Mouse (Mus musculus): ENCODE results near the gene Tpgs1. TPM values are rescaled to one million over a fixed set of nuclear protein-coding genes. Genes with fewer than 3 reads are reported as not detected.

Gene Tpgs1
- polyA plus RNA-seq (2015; fragmentation: Nextera tagmentation; extraction: Ambion mirVana), result 61.7 and 65.9 TPM in 2 replicates

DNA sequence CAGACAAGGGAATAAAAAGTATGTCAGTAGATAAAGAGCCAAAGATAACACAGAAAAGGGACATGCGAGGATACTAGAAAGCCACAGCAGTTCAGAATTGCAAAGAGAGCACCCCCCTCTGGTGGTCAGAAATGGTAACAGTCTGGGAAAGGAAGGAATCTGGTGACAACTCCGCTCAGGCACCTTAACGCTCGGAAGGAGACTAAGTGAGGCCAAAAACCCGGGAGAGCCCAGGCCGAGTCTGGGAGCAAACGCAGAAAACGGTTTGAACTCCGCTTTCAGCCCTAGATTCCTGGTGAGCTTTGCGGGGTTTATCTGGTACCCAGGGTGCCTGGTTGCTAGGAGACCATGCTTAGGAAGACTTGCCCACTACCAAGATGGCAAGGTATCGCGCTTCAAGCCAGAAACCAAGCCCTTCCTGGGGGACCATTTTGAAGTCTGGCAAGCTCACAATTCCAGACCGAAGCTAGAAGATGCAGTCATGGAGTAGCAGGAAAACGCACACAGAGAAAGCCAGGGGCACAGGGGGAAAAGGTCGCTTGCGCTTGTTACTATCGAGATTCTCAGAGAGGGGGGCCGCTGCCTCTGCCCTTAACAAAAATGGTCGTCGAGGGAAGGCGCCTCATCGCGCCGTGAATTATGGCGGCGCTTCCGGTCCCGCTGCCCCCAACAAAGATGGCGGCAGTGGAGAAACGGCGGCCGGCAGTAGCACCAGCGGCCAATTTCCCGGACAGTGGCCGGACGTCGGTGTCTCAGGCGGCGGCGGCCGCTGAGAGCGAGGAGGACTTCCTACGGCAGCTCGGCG is at the start of gene Tpgs1:
Tpgs1 (plus strand) TSS at position 599 of the 805 bp plus-strand sequence.
- H3K4me3 ChIP-seq, result peak within 1 kb of the TSS; percentile 80
- no peaks in the 10 kb centered on the region for H3K9me3 ChIP-seq
- under 1% methylated on average over 45 of the region's 45 CpGs for whole genome bisulfite sequencing

DNA sequence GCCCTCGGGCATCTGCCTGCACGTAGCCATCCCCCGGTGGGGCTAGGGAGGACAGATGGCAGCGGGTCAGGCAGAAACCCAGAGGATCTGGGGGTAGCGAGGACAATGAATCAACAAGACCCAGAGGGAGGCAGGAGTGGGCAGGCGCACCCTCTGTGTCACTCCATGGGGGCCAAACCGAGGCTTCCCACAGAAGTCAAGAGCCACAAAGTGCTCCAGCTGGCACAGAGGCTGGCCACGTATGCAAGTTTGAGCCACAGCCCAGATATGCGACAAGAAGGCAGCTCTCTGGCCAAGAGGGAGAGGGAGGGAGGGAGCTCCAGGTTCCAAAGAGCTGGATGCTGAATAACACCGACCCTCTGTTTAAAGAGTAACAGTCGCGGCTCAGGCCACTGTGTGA is 45.2 kb upstream of the Tpgs1 start:
- Histone ChIP-seq H3K27me3 (no peaks in the 10 kb centered on the region), H3K4me1 (no peaks in the 10 kb centered on the region), H3K9me3 (no peaks in the 10 kb centered on the region), H3K4me2 (no peak overlapping the region), H3K9ac (no peak overlapping the region), H3K4me3 (no peak overlapping the region), H3K36me3 (no peaks in the 10 kb centered on the region), H3K27ac (no peak overlapping the region)
- no peak for ATAC-seq (ENCODE audit: borderline replicate concordance, extremely low read depth, low FRiP score, low TSS enrichment)
- WGBS, result 67% methylated on average over 12 of the region's 12 CpGs

More for the DNA sequence above, at the start of gene Tpgs1:
- ATAC-seq (ENCODE audit: borderline replicate concordance, extremely low read depth, low FRiP score, low TSS enrichment), result peak; percentile 78
- 0 out of 2 replicates have a peak, but pooled peaks cover 6% of the 10 kb centered on the region for H3K36me3 ChIP-seq
- H3K27ac ChIP-seq, result peak within 1 kb of the TSS; percentile 91
- peak within 1 kb of the TSS; percentile 65 for H3K9ac ChIP-seq
- H3K4me1 ChIP-seq, result peaks cover 12% of the 10 kb centered on the region
- peak within 1 kb of the TSS; percentile 91 for H3K4me2 ChIP-seq
- H3K27me3 ChIP-seq, result no peaks in the 10 kb centered on the region; the same call in 1 of the 2 replicates

DNA sequence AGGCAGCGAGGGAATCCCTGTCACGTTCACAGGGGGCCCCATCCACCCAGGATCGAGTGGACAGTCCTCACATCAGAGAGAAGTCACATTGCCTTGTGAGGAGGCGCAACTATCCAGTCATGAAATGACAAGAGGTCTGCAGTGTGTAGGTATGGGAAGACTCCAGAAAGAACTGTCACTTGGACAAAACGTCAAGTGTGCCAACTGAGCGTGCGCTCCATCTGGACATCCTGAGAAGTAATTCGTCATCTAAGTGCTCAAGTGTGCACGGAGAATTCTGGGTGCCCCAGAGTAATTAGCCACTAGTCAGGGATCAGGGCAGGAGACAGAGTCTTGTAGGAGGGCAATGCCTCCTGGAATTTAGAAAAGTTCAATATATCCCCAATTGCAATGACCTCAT is 43.8 kb upstream of the Tpgs1 start:
- Histone ChIP-seq H3K4me1 (no peaks in the 10 kb centered on the region), H3K9me3 (no peaks in the 10 kb centered on the region), H3K4me3 (no peak overlapping the region), H3K9ac (no peak overlapping the region), H3K27ac (no peak overlapping the region), H3K36me3 (no peaks in the 10 kb centered on the region), H3K4me2 (no peak overlapping the region), H3K27me3 (no peaks in the 10 kb centered on the region)
- WGBS, result 66% methylated on average over 9 of the region's 9 CpGs
- ATAC-seq (ENCODE audit: borderline replicate concordance, extremely low read depth, low FRiP score, low TSS enrichment), result no peak

DNA sequence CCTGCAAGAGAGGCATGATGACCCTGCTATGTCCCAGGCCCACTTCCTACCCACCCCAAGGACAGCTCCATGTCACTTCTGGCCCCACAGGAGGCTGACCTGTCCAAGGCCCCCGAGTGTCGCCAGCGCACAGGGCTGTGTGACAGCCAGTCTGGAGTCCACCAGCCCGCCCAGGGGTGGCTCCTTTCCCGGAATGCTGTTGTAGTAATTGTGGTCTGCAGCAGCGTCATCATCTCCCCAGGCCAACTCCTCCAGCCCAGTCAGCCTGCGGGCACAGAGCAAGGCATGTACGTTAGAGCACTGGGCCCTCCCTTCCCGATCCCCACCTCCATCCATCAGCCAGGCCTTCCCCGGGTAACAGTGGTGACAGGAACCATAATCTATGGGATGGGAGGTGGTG is 43.0 kb upstream of the Tpgs1 start:
- Histone ChIP-seq H3K9me3 (no peaks in the 10 kb centered on the region), H3K9ac (no peak overlapping the region), H3K4me3 (no peak overlapping the region), H3K36me3 (no peaks in the 10 kb centered on the region), H3K27ac (no peak overlapping the region), H3K4me2 (no peak overlapping the region), H3K27me3 (no peaks in the 10 kb centered on the region), H3K4me1 (no peaks in the 10 kb centered on the region)
- ATAC-seq (ENCODE audit: borderline replicate concordance, extremely low read depth, low FRiP score, low TSS enrichment), result no peak
- 81% methylated on average over 10 of the region's 10 CpGs for WGBS

DNA sequence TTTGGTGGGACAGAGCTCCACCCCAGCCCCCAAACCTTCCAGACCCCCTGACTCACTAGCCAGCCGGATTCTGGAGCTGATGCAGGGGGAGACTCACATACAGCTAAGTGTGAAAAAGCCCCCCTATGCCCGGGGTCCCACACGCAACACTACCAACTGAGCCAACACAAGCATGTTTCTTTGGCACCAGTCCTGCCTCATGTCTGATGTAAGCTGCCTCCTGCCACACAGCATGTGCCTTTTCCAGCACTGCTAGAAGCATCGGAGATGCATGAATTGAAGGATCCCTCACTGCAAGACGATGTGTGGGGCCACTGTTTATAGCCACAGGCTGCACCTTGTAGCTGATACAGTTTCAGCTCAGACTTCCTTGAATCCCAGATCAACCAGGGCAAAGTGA is 40.8 kb upstream of the Tpgs1 start:
- no peak overlapping the region for H3K27ac ChIP-seq
- whole genome bisulfite sequencing, result 77% methylated on average over 5 of the region's 5 CpGs
- ATAC-seq (ENCODE audit: borderline replicate concordance, extremely low read depth, low FRiP score, low TSS enrichment), result no peak

DNA sequence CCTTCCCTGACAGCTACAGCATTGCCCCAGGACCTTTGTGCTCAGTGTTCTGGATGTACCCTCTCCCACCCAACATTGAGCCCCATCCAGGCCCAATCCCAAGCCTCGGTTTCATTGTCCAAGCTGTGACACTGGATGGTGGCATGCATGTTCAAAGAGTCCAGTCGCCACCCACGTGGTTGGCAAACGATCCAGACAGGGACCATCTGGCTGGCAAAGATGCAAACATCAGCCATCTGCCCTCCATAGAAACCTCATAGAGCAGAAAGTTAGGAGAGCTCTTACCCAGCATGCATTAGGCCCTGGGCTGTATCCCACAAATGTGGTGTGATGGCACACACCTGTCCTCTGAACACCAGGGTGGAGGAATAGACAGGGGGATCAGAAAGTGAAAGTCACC is 37.7 kb upstream of the Tpgs1 start:
- no peak overlapping the region for H3K4me3 ChIP-seq
- WGBS, result 69% methylated on average over 4 of the region's 4 CpGs
- ATAC-seq (ENCODE audit: borderline replicate concordance, extremely low read depth, low FRiP score, low TSS enrichment), result no peak
- no peaks in the 10 kb centered on the region for H3K9me3 ChIP-seq
- H3K9ac ChIP-seq, result no peak overlapping the region
- no peak overlapping the region for H3K27ac ChIP-seq
- H3K27me3 ChIP-seq, result peaks cover 5% of the 10 kb centered on the region
- no peak overlapping the region for H3K4me2 ChIP-seq
- 0 out of 2 replicates have a peak, but pooled peaks cover 1% of the 10 kb centered on the region for H3K4me1 ChIP-seq
- H3K36me3 ChIP-seq, result no peaks in the 10 kb centered on the region

More for the DNA sequence above, 40.8 kb upstream of the Tpgs1 start:
- no peaks in the 10 kb centered on the region for H3K36me3 ChIP-seq
- no peaks in the 10 kb centered on the region for H3K4me1 ChIP-seq
- no peaks in the 10 kb centered on the region for H3K27me3 ChIP-seq
- H3K4me3 ChIP-seq, result no peak overlapping the region
- H3K9me3 ChIP-seq, result no peaks in the 10 kb centered on the region
- H3K9ac ChIP-seq, result no peak overlapping the region
- H3K4me2 ChIP-seq, result no peak overlapping the region

DNA sequence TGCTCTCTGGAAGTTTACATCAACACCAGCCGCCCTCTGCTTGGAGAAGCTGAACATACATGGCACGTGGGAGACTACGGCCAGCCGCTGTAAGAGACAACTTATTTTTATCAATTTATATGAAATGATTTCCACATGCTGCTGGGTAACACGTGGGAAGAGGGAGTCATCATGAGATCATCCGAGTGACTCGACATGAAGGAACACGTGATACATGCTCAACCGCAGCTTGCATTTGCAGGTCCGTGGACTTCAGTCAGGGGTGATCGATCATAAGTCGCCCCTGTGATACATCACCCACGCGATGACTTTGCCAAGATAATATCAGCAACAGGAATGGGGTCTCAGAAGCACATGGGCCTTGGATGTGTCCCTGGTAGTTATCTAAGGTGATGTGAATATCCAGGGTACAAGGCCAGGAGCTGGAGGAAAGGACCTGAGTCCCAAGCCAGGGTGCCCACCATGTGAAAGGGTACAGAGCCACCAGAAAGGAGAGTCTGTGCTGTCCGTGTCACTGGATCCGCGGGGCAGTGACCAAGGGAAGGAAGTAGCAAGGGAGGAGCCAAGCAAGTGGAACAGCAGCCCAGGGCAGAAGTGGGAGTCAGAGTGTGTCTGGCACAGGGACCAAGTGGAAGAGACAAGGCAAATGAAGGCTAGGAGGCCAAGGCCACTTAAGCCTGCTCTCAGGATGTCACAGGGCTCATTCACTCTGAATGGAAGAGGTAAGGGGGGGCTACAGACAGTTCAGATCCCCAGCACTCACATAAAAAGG is 36.0 kb upstream of the Tpgs1 start:
- H3K9me3 ChIP-seq, result no peaks in the 10 kb centered on the region
- H3K27me3 ChIP-seq, result peaks cover 23% of the 10 kb centered on the region
- H3K4me3 ChIP-seq, result no peak overlapping the region
- H3K4me2 ChIP-seq, result no peak overlapping the region
- H3K9ac ChIP-seq, result no peak overlapping the region
- WGBS, result 72% methylated on average over 17 of the region's 17 CpGs
- H3K27ac ChIP-seq, result no peak overlapping the region
- no peak for ATAC-seq (ENCODE audit: borderline replicate concordance, extremely low read depth, low FRiP score, low TSS enrichment)
- peaks cover 16% of the 10 kb centered on the region for H3K4me1 ChIP-seq
- H3K36me3 ChIP-seq, result no peaks in the 10 kb centered on the region

DNA sequence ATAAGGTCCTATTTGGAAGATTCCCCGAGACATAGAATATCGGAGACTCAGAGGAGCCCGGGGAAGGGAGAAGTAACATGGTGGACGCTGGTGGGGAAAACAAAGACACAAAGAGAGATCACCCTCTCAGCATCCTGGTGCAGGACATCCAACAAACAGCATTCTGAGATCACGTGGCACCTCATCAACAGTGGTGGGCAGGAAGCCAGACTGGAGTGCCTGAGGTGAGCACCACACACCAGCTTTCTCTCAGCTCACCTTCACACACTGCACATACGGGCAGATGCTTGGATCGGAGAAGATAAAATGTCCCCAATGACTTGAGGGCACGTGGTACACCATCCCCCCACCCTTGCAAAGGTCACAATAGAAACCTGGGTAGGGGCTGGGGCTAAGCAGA is 32.9 kb upstream of the Tpgs1 start:
- Histone ChIP-seq H3K4me3 (no peak overlapping the region), H3K9me3 (no peaks in the 10 kb centered on the region), H3K4me1 (peaks cover 27% of the 10 kb centered on the region), H3K36me3 (no peaks in the 10 kb centered on the region), H3K9ac (no peak overlapping the region), H3K27me3 (peaks cover 46% of the 10 kb centered on the region), H3K4me2 (peak overlapping the region; percentile 98; the same call in 1 of the 2 replicates), H3K27ac (no peak overlapping the region)
- WGBS, result 74% methylated on average over 8 of the region's 8 CpGs
- no peak; the same call in 1 of the 2 replicates for ATAC-seq (ENCODE audit: borderline replicate concordance, extremely low read depth, low FRiP score, low TSS enrichment)

DNA sequence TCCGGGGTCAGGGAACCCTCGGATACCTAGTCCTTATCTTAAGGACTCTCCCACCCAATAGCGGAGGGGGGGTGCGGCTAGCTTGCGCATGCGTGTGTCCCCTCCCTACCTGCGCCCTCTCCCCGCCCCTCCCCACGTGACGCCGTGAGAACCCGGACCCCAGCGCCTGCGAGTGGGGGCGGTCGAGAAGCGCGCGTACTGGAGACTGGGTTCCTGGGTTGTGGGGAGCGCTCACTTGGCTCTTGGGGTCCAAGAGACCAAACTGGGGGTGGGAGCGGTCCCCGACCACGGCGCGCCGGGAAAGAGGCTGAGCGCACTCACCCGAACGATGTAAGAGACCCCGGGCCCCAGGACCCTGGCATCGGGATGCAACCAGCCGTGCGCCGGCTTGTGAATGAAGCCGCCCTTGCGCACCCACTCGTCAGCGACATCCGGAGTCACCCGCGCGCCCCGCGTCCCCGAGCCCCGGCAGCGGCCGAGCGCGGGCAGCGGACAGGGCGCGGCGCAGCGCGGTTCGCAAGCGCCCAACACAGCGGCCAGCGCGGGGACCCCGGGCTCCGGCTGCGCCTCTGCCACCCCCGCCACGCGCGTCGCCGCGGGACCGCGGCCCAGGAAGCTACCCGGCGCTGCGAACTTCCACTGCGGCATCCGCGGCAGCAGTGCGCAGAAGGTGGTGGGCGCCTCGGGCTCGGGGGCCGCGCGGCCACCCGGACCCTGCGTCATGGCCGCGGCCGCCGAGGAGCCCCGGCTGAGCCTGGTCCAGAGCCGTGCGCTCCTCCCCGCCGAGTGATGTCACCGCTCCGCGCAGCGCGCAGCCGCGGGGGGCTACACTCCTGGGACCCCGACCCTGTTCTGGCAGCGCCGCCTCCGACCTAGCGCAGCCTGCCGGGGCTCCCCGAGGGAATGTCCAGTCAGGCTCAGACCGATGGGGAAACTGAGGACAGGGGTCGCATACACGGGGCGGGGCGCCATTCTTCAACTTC is 31.8 kb upstream of the Tpgs1 start, which contains the start of gene Shc2:
Shc2 (minus strand) TSS at position 791 of the 983 bp plus-strand sequence.
- Histone ChIP-seq H3K4me3 (peak within 1 kb of the TSS; percentile 66), H3K27ac (peak within 1 kb of the TSS; percentile 19; the same call in 1 of the 2 replicates), H3K9ac (peak within 1 kb of the TSS; percentile 58), H3K27me3 (peaks cover 46% of the 10 kb centered on the region), H3K9me3 (no peaks in the 10 kb centered on the region), H3K36me3 (no peaks in the 10 kb centered on the region), H3K4me1 (peaks cover 27% of the 10 kb centered on the region), H3K4me2 (peak within 1 kb of the TSS; percentile 98)
- under 1% methylated on average over 109 of the region's 116 CpGs for WGBS
- ATAC-seq (ENCODE audit: borderline replicate concordance, extremely low read depth, low FRiP score, low TSS enrichment), result peak; percentile 76; the same call in 1 of the 2 replicates

DNA sequence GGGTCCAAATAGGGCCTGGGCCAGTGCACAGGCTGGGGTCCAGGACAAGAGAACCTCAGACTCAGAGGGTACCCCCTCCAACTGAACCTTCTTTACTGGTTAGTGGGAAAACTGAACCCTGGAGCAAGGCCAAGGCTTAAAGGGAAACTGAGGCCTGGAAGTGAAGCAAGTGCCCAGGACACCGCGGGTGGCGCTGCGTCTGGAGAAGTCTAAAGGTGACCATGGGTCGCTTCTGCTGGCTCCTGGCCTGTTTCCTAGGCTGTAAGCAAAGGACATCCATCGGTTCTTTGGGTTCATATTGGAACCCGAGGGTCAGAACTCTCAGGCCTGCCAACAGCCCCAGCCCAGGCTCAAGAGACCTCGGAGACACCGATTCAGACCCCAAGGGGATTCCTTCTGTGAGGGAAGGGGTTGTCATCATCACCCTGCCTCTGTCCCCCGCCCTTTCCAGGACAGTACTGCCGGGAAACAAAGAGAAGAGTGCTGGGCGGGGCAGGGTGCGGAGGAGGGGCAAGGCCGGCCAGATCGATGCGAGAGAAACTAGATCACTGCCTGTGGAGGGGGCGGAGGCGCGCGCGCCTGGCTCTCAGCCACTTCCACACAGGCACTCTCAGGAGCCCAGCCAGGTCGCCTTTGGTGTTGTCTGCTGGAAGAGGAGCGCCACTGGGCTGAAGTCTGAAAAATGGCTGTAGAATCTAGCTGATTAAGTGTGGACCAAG is 30.5 kb upstream of the Tpgs1 start:
- ATAC-seq (ENCODE audit: borderline replicate concordance, extremely low read depth, low FRiP score, low TSS enrichment), result peak; percentile 46; the same call in 1 of the 2 replicates
- Histone ChIP-seq H3K9ac (no peak overlapping the region), H3K9me3 (no peaks in the 10 kb centered on the region), H3K36me3 (no peaks in the 10 kb centered on the region), H3K4me2 (peak overlapping the region; percentile 98), H3K27me3 (peaks cover 46% of the 10 kb centered on the region), H3K4me1 (peaks cover 27% of the 10 kb centered on the region), H3K4me3 (peak overlapping the region; percentile 18; the same call in 1 of the 2 replicates), H3K27ac (no peak overlapping the region)
- 5% methylated on average over 23 of the region's 23 CpGs for WGBS

Data from lung, embryonic 15.5 days (tissue).